Mouse (Mus musculus) kidney, embryonic 15.5 days (tissue): ENCODE data around the gene Pla2g12b. TPM values are rescaled to one million over a fixed set of nuclear protein-coding genes. Genes with fewer than 3 reads are reported as not detected.
A peak's percentile ranks its signal among the peaks of the same experiment; 100 is the strongest.

Experiments used
- ATAC-seq: fragments of 200-750 bp; cut with Nextera tagmentation; replicated peaks from 2 replicates; pipeline ENCODE4 v1.8.0; 2017; ENCODE audit warnings: moderate TSS enrichment; ENCODE audit not compliant: low FRiP score
- H3K27ac ChIP-seq: fragments of 300-500 bp; sonication (generic); 2 replicates; pipeline ENCODE4 v1.5.1; 2015; ENCODE audit warnings: mild to moderate bottlenecking, inconsistent platforms
- H3K27me3 ChIP-seq: fragments of 300-500 bp; sonication (generic); 2 replicates; pipeline ENCODE4 v1.6.1; 2015; ENCODE audit warnings: inconsistent platforms
- H3K36me3 ChIP-seq: fragments of 300-500 bp; sonication (generic); 2 replicates; pipeline ENCODE4 v1.6.1; 2015; ENCODE audit warnings: inconsistent platforms
- H3K4me1 ChIP-seq: fragments of 300-500 bp; sonication (generic); 2 replicates; pipeline ENCODE4 v1.6.1; 2015; ENCODE audit warnings: inconsistent platforms
- H3K4me2 ChIP-seq: fragments of 300-500 bp; sonication (generic); 2 replicates; pipeline ENCODE4 v1.6.1; 2015; ENCODE audit warnings: moderate library complexity, mild to moderate bottlenecking, inconsistent platforms
- H3K4me3 ChIP-seq: fragments of 300-500 bp; sonication (generic); replicated peaks from 2 replicates; pipeline ENCODE4 v1.5.1; 2015; ENCODE audit warnings: mild to moderate bottlenecking, inconsistent platforms
- H3K9ac ChIP-seq: fragments of 300-500 bp; sonication (generic); 2 replicates; pipeline ENCODE4 v1.6.1; 2015; ENCODE audit warnings: mild to moderate bottlenecking, inconsistent platforms
- H3K9me3 ChIP-seq: fragments of 300-500 bp; sonication (generic); replicated peaks from 2 replicates; pipeline ENCODE4 v1.6.1; 2016; ENCODE audit warnings: inconsistent platforms
- WGBS: fragments of 180-500 bp; shearing (Covaris S2); methylation state at CpG from one replicate; pipeline ENCODE4 v1.1.7; 2015; ENCODE audit warnings: mixed read lengths; 5-methylcytosine and 5-hydroxymethylcytosine counted together
- polyA plus RNA-seq: library from polyadenylated mRNA; unstranded; fragments of >200 nt; fragmentation: Nextera tagmentation; extraction: Ambion mirVana; gene quantifications from 2 replicates; pipeline ENCODE4 v1.2.1, GENCODE M21; 2015

The Pla2g12b gene
- polyA plus RNA-seq, 1 experiment from 2014 or later, result 0.95 TPM

DNA sequence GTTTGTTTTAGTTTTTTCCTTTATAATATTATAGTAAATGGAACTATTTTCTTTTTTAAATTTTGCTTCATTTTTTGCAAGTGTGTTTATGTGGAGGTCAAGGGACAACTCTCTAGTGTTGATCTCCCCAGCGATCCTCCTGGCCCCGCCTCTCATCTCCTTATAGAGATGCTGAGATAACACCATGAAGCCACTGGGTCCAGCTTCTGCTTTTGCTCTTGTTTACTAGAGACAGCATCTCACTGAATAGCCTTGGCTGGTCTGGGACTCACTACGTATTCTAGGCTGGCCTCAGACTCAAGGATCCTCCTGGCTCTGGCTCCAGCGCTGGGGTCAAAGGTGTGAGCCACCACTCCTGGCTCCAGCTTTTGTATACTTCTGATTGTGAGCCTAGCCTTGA lies 16.1 kb downstream of the Pla2g12b start:
- Histone ChIP-seq H3K4me3 (no peak overlapping the region), H3K9ac (no peak overlapping the region), H3K4me1 (peaks cover 11% of the 10 kb centered on the region), H3K9me3 (no peaks in the 10 kb centered on the region), H3K27ac (no peak overlapping the region), H3K4me2 (no peak overlapping the region), H3K27me3 (peaks cover 5% of the 10 kb centered on the region; the same call in 1 of the 2 replicates), H3K36me3 (no peaks in the 10 kb centered on the region)
- 86% methylated on average over 4 of the region's 4 CpGs for WGBS
- ATAC-seq, result no peak

DNA sequence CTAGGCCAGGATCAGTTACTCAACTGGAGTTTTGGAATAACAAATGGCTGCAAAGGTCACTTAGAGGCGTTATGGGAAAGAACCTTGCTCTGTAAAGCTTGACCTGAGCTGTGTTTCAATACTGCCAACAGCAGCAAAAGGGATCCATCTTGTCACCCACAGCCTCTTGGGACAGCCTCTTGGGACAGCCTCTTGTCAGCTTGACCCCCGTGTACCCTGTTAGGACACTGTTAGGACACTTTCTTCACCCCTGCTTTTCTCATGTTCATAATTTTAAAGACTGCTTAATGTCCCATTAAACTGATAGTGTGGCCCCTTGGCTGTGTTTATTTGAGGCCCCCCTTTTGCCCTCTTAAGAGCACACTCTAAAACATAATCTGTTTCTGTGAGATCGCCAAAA lies 21.0 kb downstream of the Pla2g12b start:
- H3K27ac ChIP-seq, result 0 out of 2 replicates have a peak overlapping the region, but pooled peaks have one; percentile 27
- no peaks in the 10 kb centered on the region for H3K9me3 ChIP-seq
- H3K4me1 ChIP-seq, result peaks cover 23% of the 10 kb centered on the region
- peak; percentile 44; the same call in 1 of the 2 replicates for ATAC-seq
- no peak overlapping the region for H3K4me3 ChIP-seq
- H3K36me3 ChIP-seq, result no peaks in the 10 kb centered on the region
- no peak overlapping the region for H3K4me2 ChIP-seq
- no peak overlapping the region for H3K9ac ChIP-seq
- 20% methylated on average over 3 of the region's 3 CpGs for WGBS
- H3K27me3 ChIP-seq, result peaks cover 3% of the 10 kb centered on the region; the same call in 1 of the 2 replicates

DNA sequence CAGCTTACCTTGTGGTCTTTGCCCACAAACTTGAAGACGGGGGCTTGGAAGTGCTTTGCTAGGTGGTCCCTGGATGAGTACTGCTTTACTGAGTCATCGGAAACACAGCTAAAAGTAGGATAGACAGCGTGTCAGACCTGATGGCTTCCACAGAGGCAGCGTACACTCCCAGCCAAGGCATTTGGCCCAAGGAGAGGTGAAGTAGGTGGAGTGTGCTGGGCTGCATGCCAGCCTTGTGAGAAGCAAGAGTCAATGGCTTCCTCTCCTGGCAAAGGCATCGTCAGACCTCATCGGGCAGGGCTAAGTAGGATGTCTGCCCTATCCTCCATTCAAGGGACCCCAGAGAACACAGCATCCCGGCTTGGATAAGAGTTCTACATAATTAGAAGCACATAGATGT lies 21.9 kb downstream of the Pla2g12b start:
- Histone ChIP-seq H3K36me3 (no peaks in the 10 kb centered on the region), H3K9ac (no peak overlapping the region), H3K9me3 (no peaks in the 10 kb centered on the region), H3K27me3 (no peaks in the 10 kb centered on the region), H3K4me3 (no peak overlapping the region), H3K4me2 (no peak overlapping the region), H3K27ac (no peak overlapping the region), H3K4me1 (peaks cover 32% of the 10 kb centered on the region)
- 81% methylated on average over 7 of the region's 7 CpGs for WGBS
- no peak for ATAC-seq

DNA sequence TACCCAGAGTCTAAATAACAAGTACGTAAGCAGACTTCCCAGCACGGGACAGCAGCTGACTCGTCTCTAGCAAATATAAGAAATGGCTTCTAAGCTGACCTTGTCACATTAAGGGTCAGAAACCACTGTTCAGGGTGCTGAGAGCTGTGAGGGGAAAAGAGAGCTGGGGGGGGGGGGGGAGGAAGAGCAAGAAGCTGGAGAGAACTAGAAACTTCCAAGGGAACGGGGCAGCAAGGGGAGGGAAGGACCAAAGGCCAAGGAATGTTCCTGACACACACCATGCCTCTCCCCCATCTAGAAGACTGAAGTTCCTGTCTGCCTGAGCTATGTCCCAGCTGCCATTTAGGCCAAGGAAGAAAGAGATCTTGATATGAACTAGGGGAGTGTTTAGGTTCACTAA lies 22.9 kb downstream of the Pla2g12b start:
- H3K36me3 ChIP-seq, result no peaks in the 10 kb centered on the region
- no peaks in the 10 kb centered on the region for H3K9me3 ChIP-seq
- H3K4me2 ChIP-seq, result no peak overlapping the region
- H3K27me3 ChIP-seq, result peaks cover 6% of the 10 kb centered on the region; the same call in 1 of the 2 replicates
- no peak for ATAC-seq
- no peak overlapping the region for H3K9ac ChIP-seq
- 31% methylated on average over 4 of the region's 4 CpGs for WGBS
- no peak overlapping the region for H3K27ac ChIP-seq
- no peak overlapping the region for H3K4me3 ChIP-seq
- peaks cover 32% of the 10 kb centered on the region for H3K4me1 ChIP-seq

DNA sequence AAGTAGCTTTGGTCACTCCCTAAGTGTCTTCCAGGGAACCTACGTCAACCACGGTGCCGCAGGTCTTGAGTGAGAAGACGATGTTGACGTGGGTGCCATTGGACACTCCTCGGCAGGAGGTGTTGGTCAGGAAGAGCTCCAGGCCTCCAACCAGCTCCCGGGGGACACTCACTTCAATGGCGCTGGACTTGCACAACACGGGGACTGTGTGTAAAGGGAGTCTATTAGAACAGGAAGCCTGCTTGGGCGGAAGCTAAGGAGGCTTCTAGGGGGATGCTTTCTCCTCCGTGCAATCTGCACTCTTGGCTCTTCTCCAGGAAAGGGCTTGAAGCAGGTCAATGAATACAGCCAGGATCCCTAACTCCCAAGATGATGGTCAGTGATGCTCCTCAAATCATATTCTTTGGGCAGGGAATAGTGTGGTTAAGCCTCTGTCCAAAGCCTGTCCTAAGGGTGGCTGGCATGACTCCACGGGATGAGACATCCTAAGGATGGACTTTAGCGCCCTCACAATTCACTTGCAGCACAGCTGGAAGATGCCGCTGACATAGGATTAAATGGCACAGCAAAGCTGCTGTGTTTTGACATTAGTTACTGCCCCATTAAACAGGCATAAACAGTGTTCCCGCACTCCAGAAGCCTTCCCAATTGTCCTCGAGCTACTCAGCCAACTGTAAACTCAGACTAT lies 26.1 kb downstream of the Pla2g12b start:
- H3K4me2 ChIP-seq, result no peak overlapping the region
- no peaks in the 10 kb centered on the region for H3K9me3 ChIP-seq
- ATAC-seq, result no peak
- peaks cover 21% of the 10 kb centered on the region for H3K4me1 ChIP-seq
- peaks cover 13% of the 10 kb centered on the region for H3K27me3 ChIP-seq
- no peaks in the 10 kb centered on the region for H3K36me3 ChIP-seq
- WGBS, result 60% methylated on average over 16 of the region's 16 CpGs
- H3K9ac ChIP-seq, result no peak overlapping the region
- H3K4me3 ChIP-seq, result no peak overlapping the region
- H3K27ac ChIP-seq, result no peak overlapping the region

DNA sequence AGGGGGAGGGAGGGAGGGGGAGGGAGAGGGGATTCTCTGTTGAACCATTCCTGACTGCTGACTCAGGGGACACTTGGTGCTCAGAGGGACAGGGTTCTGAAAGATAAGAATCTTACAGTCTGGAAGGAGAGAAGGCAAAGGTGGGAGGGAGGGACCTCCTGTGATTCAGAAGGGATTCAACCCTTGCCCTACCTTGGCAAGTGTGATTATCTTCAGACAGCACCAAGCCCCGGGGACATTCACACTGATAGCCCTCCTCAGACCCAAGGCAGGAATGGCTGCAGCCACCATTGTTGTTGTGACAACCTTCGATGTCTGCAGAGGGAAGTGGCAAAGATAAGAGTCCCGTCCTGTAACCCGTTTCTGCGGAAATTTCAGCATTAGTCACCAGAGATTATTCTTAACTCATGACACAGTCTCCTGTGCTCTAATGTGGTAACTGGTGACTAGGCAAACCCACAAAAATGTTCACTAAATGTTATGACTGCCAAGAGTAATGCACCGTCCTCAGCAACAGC lies 27.3 kb downstream of the Pla2g12b start:
- Histone ChIP-seq H3K27ac (no peak overlapping the region), H3K4me1 (peaks cover 12% of the 10 kb centered on the region), H3K27me3 (peaks cover 20% of the 10 kb centered on the region), H3K4me3 (no peak overlapping the region), H3K4me2 (no peak overlapping the region), H3K36me3 (no peaks in the 10 kb centered on the region), H3K9ac (no peak overlapping the region), H3K9me3 (no peaks in the 10 kb centered on the region)
- 61% methylated on average over 6 of the region's 6 CpGs for WGBS
- no peak for ATAC-seq

DNA sequence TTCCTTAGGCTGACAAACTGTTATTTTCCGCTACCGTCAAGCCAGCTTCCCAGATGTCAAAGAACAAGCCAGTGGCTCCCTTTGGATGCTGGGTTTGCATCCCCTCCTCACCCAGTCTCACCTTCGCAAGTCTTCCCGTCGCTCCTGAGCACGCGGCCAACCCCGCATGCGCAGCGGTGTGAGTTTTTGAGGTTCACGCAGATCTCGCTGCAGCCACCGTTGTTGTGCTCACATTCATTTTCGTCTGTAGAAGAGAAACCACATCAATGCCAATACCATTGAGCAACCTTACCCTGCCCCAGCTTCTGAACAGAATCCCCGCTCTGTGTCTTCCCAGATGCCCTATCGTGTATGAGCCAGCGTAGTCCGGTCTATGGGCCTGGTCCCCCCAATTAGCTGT lies 32.3 kb downstream of the Pla2g12b start:
- no peak overlapping the region for H3K4me3 ChIP-seq
- WGBS, result 94% methylated on average over 18 of the region's 18 CpGs
- H3K9ac ChIP-seq, result no peak overlapping the region
- H3K4me2 ChIP-seq, result no peak overlapping the region
- no peak for ATAC-seq
- H3K27me3 ChIP-seq, result peaks cover 50% of the 10 kb centered on the region
- H3K4me1 ChIP-seq, result peaks cover 7% of the 10 kb centered on the region
- H3K9me3 ChIP-seq, result no peaks in the 10 kb centered on the region
- no peak overlapping the region for H3K27ac ChIP-seq
- H3K36me3 ChIP-seq, result no peaks in the 10 kb centered on the region

DNA sequence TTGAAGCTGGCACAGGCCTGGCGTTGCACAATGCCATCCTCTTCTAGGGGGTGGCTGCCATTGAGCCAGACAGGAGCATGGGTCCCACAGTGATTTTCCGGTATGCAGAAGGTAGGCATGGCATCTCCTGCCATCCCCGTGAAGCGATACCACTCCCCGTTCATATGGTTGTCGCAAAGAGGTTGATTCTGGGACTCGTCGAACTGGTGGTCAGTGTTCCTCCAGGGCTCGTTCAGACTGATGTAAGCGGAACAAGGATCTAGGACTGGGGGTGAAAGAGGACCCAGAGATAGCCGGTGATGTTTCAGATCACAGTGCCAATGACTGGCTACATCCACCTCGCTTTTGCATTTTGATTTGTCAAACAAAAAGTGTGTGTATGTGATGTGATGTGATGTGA lies 35.2 kb downstream of the Pla2g12b start:
- H3K36me3 ChIP-seq, result no peaks in the 10 kb centered on the region
- no peaks in the 10 kb centered on the region for H3K9me3 ChIP-seq
- H3K27me3 ChIP-seq, result peaks cover 48% of the 10 kb centered on the region
- H3K4me1 ChIP-seq, result peaks cover 17% of the 10 kb centered on the region
- H3K4me2 ChIP-seq, result no peak overlapping the region
- H3K27ac ChIP-seq, result no peak overlapping the region
- 95% methylated on average over 12 of the region's 12 CpGs for WGBS
- H3K9ac ChIP-seq, result no peak overlapping the region
- no peak for ATAC-seq
- no peak overlapping the region for H3K4me3 ChIP-seq

DNA sequence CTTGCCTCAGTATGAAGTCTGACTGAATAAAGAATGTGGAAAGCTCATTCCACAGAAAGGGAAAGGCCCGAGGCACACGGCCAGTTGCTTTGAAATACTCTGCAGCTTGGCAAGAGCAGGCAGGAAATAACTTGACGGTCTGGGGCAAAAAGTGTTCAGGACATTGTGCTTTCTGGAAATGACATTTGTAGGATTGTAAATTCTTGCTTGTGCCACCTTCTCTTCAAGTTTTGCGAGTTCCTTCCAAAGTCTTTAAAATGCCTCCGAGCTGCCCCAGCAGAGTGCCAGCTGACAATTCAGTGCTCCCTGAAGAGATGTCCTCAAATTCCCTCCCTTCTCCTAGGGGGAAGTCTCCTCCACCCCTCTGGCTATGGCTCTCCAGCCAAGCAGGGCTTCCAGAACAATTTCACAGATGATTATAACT lies 36.1 kb downstream of the Pla2g12b start:
- Histone ChIP-seq H3K36me3 (no peaks in the 10 kb centered on the region), H3K27ac (0 out of 2 replicates have a peak overlapping the region, but pooled peaks have one; percentile 32)
- no peak for ATAC-seq

DNA sequence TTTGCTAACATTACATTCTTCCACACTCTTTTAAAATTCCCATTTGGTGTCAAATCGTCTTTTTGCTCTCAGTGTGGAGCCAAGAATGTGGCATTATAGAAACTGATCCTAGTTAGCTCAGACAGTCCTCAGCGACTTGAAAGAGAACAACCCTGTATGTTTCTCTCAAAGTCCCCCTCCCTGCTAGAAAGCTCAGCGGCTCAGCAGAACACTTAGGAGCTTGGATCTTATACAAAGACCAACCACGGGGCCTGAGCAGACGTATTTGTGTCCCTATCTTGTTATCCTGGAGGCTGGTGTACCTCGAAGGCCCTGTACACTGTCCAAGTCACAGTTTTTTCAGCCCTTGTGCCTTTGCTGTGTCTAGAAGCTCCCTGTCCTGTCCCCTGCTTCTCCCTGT lies 36.7 kb downstream of the Pla2g12b start:
- no peaks in the 10 kb centered on the region for H3K36me3 ChIP-seq
- H3K4me3 ChIP-seq, result no peak overlapping the region
- H3K27ac ChIP-seq, result no peak overlapping the region
- H3K4me2 ChIP-seq, result no peak overlapping the region
- WGBS, result 74% methylated on average over 6 of the region's 6 CpGs
- peaks cover 49% of the 10 kb centered on the region for H3K27me3 ChIP-seq
- no peaks in the 10 kb centered on the region for H3K9me3 ChIP-seq
- ATAC-seq, result no peak
- H3K4me1 ChIP-seq, result peaks cover 17% of the 10 kb centered on the region
- H3K9ac ChIP-seq, result no peak overlapping the region

More for the DNA sequence above, 36.1 kb downstream of the Pla2g12b start:
- Histone ChIP-seq H3K9ac (no peak overlapping the region), H3K27me3 (peaks cover 50% of the 10 kb centered on the region), H3K4me3 (no peak overlapping the region), H3K4me2 (no peak overlapping the region), H3K9me3 (no peaks in the 10 kb centered on the region), H3K4me1 (peaks cover 17% of the 10 kb centered on the region)
- 36% methylated on average over 5 of the region's 5 CpGs for whole genome bisulfite sequencing

DNA sequence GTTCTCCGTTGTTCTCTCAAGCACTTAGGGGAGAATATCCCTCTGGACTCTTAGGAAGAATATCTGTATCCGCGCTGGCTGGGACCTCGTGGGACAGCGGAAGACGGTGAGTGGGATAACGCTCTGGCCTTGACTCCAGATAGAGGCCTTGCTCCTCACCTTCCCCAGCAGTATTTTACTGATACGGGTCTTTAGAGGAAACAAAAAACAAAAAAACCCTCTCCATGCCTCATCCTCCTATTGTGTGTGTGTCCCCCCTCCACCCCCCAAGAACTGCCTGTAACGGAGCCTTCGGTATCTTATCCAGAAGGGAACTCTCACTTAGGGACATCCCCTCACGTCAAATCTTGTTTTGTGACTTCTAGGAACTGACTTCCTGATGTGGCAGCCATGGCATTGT lies 38.3 kb downstream of the Pla2g12b start, which contains the start of gene Oit3:
Oit3 (minus strand) TSS at position 44 of the 400 bp plus-strand sequence.
- Histone ChIP-seq H3K4me3 (no peak within 1 kb of the TSS), H3K27ac (0 out of 2 replicates have a peak within 1 kb of the TSS, but pooled peaks have one; percentile 6), H3K27me3 (peaks cover 37% of the 10 kb centered on the region), H3K9me3 (no peaks in the 10 kb centered on the region), H3K9ac (no peak within 1 kb of the TSS), H3K4me1 (peaks cover 17% of the 10 kb centered on the region), H3K36me3 (no peaks in the 10 kb centered on the region), H3K4me2 (no peak within 1 kb of the TSS)
- WGBS, result 79% methylated on average over 11 of the region's 11 CpGs
- ATAC-seq, result no peak

DNA sequence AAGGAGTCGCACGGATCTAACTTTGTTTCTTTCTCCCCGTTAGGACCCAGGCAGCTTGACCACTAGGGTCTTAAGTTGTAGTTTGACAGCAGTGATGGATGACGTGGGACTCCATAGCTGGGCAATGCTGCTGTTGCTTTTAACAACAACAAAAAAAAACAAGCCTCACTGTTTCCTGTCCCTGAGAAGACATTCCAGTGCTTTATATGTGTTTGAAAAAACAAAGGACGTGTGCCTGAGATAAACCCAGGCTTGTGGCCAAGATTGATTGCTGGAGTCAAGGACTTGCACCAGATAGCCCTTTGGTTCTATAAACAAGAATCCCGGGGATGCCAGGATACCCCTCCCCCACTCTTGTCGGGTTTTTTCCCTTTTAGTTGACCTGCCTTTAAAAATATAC lies 39.8 kb downstream of the Pla2g12b start:
- no peak overlapping the region for H3K27ac ChIP-seq
- peaks cover 17% of the 10 kb centered on the region for H3K4me1 ChIP-seq
- H3K9me3 ChIP-seq, result no peaks in the 10 kb centered on the region
- H3K36me3 ChIP-seq, result no peaks in the 10 kb centered on the region
- 0 out of 2 replicates have a peak, but pooled peaks have one; percentile 12 for ATAC-seq
- no peak overlapping the region for H3K4me3 ChIP-seq
- H3K9ac ChIP-seq, result no peak overlapping the region
- H3K27me3 ChIP-seq, result peaks cover 25% of the 10 kb centered on the region
- WGBS, result 8% methylated on average over 7 of the region's 7 CpGs
- H3K4me2 ChIP-seq, result no peak overlapping the region
